Mouse (Mus musculus) ovary, postnatal 10 days (tissue): ENCODE measurements around the gene Krtap7-1.

Source experiments
- DNase-seq: peaks from one replicate; pipeline ENCODE4 v3.0.0; 2022; ENCODE audit warnings: low spot score

Krtap7-1 gene

DNA sequence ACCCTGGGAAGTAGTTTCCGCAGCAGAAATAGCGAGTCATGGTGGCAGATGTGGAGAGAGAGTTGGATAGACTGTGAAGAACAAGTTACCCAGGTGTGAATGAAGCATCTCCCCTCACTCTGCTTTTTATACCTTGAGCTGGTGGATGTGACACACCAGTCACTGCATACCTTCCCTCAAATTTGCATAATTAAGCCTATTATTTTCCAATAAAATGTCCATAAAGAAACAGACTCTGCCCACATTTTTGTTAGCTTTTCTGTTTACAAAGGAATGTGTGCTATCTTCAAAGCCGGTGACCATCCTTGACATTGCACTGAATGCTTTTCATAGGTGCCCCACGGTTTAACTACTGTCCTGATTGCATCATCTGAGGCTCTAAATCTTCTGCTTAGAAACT, at the start of gene Krtap7-1:
Gene Krtap7-1, minus strand, starts transcription at position 101 of the 400 bp plus-strand sequence.
- no peak for DNase-seq

DNA sequence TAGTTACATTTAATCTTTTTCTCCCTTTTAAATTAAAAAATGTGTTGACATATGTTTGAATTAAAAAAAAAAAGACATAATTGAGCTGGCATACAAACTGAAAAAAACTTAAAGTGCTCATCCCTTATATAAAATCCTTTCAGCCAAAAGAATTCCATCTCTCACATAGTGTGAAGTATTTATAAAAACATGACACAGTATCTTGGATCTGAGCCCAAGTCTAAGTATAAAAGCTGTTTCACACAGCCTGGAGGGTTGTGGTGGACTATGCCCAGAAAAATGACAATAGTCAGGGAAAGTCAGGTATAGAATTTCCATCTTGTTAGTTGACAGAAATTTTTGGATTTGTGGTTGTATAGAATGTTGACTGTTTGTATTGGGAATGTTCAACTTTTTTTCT, 42.2 kb upstream of the Krtap7-1 start:
- DNase-seq: no peak

DNA sequence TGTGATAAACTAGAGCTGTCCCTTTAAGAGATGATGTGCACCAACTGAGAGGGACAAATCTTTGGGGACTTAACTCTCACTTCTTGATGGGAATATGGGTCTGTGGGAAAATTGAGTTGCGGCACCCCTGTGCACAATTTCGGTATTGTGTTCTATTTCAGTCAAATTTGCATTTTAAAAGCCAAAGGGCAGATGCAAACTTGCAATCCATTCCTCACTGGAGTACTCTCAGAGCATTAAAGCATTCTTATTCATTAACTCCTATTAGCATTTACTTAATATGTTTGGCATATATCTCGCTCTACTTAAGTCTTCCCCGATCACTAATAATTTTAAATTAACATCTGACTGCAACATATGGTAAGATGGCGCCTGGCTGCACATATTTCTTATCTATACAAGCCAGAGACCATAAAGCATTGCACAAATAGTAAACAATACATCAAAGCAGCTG, 29.9 kb upstream of the Krtap7-1 start:
- DNase-seq: no peak

DNA sequence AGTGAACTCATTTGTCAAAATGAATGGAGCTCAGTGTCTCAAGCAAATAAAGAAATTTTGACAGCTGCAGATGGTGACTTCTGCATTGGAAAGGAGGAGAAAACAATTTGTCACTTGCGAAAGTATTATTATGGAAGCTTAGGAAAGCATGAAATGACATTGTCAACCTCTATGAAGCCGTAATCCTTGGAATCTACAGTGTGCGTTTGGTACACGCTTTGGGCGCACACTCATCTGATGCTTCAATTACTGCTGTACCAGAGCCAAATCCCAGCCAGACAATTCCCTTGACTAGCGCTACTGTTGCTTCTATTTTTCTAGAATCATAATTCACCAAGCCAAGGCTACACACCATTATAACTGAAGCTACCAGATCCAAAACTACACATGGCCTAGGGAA, 29.2 kb upstream of the Krtap7-1 start:
- DNase-seq: no peak

DNA sequence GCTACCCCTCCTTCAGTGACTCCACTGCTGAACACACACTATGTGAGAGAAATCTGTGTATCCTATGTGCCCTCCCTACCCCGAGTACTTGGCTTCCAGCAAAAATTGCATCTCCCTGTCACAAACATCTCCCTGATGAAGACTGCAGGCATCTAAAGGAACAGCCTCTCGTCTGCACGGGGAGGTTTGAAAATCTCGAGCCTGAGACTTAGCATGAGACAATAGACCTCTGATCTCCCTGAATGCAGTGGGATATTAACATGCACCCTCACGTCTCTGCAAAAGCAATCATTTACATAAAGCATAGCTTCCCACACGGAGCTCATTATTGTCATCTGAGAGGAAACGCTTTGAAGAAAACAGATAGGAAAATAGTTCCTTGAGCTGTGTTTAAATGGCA, 22.4 kb upstream of the Krtap7-1 start:
- no peak for DNase-seq

DNA sequence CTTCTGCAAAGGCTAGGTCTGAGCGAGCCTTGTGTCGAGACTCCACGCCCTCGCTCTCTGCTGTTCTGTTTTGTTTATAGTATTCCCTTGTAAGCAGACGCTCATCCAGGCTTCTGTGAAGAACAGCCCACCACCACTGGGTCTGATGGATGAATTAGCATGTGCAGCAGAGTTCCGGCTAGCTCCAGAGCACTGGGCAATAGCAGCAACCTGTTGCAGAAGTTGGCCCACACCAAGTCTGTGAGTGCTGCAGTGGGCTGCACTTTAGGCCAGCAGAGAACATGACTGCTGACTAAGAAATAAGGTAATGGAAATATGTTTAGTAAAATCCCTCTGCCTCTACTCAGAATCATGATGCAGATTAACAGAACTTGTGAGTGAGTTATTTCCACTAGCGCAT, 21.7 kb upstream of the Krtap7-1 start:
- DNase-seq: no peak

DNA sequence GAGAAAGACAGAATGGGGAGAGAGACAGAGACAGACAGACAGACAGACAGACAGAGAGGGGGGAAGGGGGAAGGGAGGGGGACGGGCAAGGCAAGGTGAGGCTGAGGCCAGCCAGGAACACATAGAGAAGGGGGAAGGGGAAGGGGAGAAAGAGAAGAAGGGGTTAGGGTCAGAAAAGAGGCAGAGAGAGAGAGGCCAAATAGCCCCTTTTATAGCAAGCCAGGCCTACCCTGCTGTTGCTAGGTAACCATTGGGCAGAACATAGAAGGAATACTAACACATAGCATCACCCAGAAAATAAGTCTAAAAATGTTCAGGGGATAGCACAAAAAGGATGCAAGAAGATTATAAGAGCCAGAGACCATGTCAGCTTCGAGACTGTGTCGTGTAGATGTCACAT, 20.3 kb upstream of the Krtap7-1 start:
- DNase-seq: no peak

DNA sequence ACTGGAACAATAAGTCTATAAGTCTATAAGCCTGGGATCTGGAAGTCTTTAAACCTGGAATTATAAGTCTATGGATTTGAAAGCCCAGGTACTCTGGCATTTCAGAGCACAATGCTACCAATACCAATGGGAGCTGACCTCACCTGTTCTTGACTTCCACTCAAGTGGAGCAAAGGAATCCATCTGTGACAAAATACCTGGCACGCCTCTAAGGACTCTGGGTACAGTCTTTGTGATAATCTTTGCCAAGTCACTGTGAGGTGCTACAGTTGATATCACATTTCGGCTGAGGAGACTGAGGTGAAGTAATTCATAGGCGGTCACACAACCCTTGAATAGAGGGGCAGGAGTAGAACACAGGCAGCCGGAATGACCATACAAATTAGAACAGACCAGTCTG, 12.9 kb upstream of the Krtap7-1 start:
- DNase-seq: no peak

DNA sequence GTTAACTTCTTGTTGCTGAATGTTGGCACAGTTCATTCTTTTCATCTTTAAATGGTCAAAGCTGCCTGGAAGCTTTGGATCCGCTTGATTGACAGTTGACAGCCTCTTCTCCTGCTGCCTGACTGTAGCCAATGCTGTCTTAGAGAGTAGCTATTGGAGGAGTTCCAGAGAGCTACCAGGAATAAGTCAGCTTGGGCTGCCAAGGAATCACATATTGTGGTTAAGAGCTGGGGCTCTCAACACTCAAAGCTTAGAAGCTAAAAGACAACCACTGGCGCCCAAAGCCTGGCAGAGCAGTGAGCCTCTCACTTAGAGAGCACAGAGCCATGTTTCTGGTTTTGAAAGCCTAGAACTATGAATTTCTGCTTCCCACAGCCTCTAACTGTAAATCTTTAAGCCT, 12.4 kb upstream of the Krtap7-1 start:
- DNase-seq: no peak

DNA sequence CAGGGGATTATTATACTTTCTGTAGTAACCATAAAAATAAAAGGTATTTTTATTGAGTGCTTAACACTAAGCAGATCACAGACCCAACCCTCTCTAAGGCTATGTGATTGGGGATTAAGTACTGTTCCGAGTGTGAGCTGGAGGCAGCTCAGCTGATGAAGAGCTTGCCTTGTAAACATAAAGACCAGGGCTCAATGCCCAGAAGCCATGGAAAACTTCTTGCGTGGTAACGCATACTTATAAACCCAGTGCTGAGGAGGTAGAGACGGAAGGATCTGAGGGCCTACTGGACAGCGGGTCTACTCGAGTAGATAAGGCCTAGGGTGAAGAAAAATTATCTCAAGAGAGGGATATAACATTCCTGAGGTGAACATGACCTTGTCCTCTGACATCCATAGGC, 12.0 kb upstream of the Krtap7-1 start:
- DNase-seq: no peak

DNA sequence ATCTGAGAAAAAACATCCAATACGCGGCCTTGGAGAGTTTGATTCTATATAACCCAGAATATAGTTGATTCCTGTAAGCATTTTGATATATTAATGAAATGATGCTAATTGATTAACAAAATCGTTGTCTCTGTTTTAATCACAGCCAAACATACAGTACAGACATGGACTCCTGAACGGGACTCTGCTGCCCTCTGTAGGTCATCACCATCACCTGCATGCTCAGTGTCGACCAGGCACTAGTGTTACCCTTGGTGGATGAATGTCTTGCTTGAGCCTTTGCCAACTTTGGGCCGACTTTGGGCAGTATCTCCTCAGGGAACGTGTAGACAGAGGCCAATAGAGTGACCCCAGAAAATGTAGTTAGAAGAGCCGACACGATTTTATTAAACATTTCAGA, 9.5 kb upstream of the Krtap7-1 start:
- DNase-seq: peak; percentile 2

DNA sequence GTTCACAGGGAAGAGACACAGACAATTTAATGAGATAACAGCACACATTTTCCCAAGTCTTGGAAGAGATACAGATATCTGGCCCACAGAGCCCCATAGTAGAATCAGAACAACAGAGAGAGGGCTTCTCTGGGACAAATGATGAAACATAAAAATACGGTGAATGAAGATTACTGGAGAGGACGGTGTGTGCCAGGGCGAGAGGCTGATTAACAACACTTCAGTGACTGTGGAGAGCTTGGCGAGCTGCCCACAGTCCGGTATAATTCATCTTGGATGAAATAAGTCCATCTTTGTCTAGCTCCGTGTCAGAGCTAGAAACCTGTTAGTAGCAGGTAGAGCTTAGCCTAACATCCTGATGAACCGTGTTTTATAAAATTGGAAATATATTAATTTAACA, 5.3 kb upstream of the Krtap7-1 start:
- DNase-seq: no peak

DNA sequence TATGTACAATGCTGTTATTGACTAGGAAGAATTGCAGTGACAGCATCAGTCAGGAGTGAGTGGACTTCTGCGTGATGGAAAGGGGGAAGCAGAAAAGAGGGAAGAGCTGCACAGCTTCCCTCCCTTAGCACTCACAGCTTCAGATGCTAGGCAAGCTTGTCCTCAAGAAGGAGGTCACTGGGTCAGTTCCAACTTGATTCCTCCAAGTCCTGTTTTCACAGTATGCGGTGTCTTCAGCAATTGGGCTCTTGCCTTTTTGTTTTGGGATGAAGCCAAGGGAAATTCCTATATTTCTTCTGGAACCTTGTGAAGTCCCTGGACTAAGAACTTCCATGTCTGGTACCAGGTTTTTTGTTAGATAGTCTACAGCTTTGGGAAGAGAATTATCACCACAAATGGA, 4.6 kb downstream of the Krtap7-1 start:
- no peak for DNase-seq

DNA sequence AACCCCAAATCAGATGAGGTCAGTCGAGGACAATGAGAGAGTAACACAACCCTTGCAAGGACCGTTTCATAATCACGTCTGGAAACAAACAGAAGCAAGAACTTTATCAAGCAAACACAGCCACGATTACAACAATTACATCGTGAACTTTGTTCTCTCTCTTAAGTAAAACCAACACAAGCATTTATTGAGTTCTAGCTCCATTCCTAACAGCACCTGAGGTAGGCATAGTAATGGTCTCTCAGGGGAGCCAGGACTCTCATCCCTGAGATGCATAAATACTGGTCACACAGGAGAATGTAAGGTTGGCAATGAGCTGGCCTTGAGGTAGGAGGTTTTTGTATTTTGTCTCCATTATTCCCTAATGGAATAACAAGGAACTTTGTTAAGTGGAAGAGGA, 6.3 kb downstream of the Krtap7-1 start:
- DNase-seq: no peak

DNA sequence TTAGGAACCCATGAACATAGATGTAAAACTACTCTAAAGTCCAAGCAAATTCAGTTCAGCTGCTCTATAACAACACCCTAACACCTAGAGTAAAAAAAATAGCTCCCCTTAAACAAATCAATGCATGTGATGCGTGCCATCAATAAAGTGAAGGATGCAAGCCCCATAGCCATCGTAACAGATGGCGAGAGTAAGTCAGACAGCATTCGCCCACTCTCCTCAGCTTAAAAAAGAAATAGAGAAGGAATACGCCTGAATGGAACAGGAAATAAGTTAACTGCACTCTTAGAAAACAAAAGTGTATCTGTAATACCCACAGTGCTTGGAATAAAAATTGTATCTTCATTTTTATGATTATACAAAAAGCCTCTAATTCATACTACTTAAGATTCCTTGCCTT, 11.1 kb downstream of the Krtap7-1 start:
- DNase-seq: no peak

DNA sequence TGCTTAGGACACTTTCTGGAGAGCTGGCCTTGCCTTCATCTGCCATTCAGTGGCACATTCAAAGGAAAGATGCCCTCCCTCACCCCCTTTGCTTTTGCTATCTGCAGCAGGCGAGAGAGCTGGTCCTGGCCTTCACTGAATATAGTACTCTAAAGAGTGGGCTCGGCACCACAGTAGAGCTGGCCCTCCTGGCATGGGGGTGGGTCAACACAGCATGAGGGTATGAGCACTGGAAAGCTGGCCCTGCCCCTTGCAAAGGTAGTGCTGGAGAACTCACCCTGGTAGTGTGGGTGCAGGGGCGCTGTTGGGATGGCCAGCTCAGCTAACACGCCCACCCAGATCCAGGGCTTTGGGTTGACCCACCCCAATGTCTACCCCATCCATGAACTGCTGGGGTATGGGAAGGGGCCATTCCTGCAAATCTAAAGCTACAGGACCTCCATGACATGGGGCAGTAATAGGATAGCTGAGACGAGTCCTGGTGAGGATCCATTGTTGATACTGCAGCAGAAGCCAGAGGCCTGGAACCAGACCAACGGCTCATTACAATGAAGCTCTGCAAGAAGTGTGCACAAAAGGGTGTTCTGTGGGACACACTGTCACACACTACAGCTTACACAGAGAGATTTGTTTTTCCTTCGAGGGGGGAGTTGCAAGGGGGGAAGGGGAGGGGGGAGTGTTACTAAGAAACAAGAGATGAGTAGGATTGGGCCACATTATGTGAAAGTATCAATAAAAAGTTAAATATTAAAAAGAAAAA, 12.5 kb downstream of the Krtap7-1 start:
- no peak for DNase-seq

DNA sequence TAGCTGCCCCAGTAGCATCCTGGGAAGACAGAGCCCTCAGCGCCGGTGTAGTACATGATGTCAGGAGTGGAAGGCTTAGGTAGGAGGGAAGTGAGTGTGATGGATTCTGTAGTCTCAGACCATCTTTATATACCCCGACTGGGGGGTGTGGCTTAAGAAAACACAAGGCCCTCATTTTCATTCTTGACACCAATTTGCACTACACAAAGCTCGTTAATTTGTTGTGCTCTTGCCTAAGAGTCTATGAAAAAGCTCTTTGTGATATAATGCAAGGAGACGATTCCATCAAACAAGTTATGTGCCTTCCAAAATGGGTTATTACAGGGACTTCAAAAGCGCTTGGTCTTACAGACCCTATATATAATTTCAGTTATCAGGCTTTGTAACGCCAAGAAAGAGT, 20.3 kb downstream of the Krtap7-1 start, which contains the start of gene Krtap8-1:
Gene Krtap8-1, minus strand, starts transcription at position 101 of the 400 bp plus-strand sequence.
- DNase-seq: no peak

DNA sequence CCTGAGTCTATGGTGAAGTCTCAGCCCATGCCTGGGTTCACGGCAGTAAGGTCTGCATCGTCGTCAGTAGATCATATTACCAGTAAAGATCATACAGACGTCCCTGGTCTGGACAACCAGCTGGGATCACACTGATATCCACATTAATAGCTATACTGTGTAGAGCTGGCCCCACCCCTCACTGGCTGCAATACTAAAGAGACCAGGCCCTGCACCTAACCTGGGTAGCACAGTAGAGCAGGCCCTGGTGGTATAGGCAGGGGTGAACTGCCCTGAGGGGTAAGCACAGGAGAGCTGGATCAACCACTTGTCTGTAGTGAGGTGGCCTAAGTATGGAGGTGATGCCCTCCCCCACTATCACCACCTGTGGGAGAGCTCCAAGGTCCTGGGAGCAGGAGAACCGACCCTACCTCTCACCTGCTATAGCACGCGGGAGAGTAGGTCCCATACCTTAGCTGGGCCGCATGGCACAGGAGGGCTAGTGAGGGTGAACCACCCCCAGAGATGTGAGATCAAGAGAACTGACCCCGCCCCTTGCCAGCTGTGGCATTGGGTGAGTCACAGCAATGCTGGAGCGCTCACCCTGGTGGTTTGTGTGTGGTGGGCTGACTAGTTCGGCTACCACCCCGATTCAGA, 30.3 kb downstream of the Krtap7-1 start:
- DNase-seq: no peak

DNA sequence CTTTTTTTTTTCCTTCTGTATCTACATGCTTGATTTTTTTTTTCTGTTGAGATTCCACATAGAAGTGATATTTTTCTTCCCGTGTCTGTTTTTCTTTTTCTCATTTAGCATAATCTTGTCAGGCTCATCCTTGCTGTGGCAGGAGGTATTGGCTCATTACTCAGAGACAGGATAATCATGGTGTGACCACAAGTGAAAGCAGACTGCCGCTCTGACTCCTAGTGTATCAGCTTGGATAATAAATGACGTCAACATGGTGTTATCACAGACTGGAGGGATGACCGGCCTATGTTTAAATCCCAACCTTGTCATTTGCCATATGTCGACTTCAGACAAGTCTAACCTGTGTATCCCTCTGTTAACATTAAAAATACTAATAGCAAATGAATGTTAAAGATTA, 46.9 kb downstream of the Krtap7-1 start:
- DNase-seq: no peak
